Mouse (Mus musculus) lung, postnatal 0 days (tissue): Measurements from ENCODE around the gene Slc16a6.

Experiments
- CTCF ChIP-seq: IDR thresholded peaks from 2 replicates; pipeline ENCODE4 v1.5.1; 2016; ENCODE audit warnings: antibody characterized with exemption, mild to moderate bottlenecking
- EP300 ChIP-seq: IDR thresholded peaks from 2 replicates; pipeline ENCODE4 v1.6.1; 2016; ENCODE audit warnings: antibody characterized with exemption, mild to moderate bottlenecking, control low read depth

DNA sequence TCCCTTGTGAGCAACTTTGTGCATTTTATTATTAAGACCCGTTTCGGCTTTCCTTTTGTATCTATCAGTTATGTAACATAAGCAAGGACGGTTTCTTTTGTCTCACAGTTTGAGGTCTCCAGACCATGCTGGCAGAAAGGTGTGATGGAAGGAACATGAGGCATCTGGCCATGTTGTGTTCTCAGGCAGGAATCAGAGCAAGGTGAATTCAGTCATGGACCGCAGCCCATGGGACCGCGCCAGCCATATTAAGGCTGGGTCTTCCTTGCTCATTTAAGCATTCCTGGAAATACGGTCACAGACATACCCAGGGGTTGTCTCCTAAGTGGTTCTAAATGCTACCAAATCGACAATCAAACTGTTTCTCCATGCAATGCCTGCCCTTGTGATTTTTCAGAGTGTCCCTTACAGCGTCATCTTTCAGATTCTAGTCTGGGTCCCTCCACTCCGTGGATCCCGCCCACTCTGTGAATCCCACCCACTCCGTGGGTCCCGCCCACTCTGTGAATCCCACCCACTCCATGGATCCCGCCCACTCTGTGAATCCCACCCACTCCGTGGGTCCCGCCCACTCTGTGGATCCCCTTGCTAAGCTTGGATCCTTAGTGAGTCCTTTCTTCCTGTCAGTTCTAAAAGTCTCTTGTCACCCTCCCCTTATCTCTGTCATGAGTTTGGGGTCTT is 39.7 kb upstream of the Slc16a6 start:
- no peak for TF ChIP-seq CTCF
- TF ChIP-seq EP300: no peak
